Mouse (Mus musculus) kidney, embryonic 16.5 days (tissue): ENCODE data around the gene Ngef. TPM values are rescaled to one million over a fixed set of nuclear protein-coding genes. Genes with fewer than 3 reads are reported as not detected.
A peak's percentile ranks its signal among the peaks of the same experiment; 100 is the strongest.
"Not testable (repeated sequence)": the region's sequence is repeated elsewhere in the genome, so short reads cannot be mapped to it uniquely, and the experiment has no call there.

Source experiments
- ATAC-seq: fragments of 200-750 bp; cut with Nextera tagmentation; 2 replicates; pipeline ENCODE4 v1.8.0; 2017; ENCODE audit warnings: moderate TSS enrichment; ENCODE audit not compliant: low FRiP score, low TSS enrichment
- H3K27ac ChIP-seq: fragments of 300-500 bp; sonication (generic); 2 replicates; pipeline ENCODE4 v1.5.1; 2014; ENCODE audit warnings: low read length
- H3K27me3 ChIP-seq: fragments of 300-500 bp; sonication (generic); 2 replicates; pipeline ENCODE4 v1.6.1; 2014; ENCODE audit warnings: low read length, control low read depth, mixed read lengths; ENCODE audit not compliant: insufficient read depth
- H3K36me3 ChIP-seq: fragments of 300-500 bp; sonication (generic); 2 replicates; pipeline ENCODE4 v1.6.1; 2014; ENCODE audit warnings: low read length, control low read depth, mixed read lengths; ENCODE audit not compliant: insufficient read depth
- H3K4me1 ChIP-seq: fragments of 300-500 bp; sonication (generic); 2 replicates; pipeline ENCODE4 v1.6.1; 2014; ENCODE audit warnings: low read length, control low read depth, mixed read lengths; ENCODE audit not compliant: insufficient read depth
- H3K4me2 ChIP-seq: fragments of 300-500 bp; sonication (generic); replicated peaks from 2 replicates; pipeline ENCODE4 v1.6.1; 2014; ENCODE audit warnings: low read depth, low read length
- H3K4me3 ChIP-seq: fragments of 300-500 bp; sonication (generic); 2 replicates; pipeline ENCODE4 v1.5.1; 2014; ENCODE audit warnings: mild to moderate bottlenecking, low read length
- H3K9ac ChIP-seq: fragments of 300-500 bp; sonication (generic); replicated peaks from 2 replicates; pipeline ENCODE4 v1.6.1; 2014; ENCODE audit warnings: low read length
- H3K9me3 ChIP-seq: fragments of 300-500 bp; sonication (generic); 2 replicates; pipeline ENCODE4 v1.6.1; 2016; ENCODE audit warnings: low read length, control low read depth
- WGBS: fragments of 180-500 bp; shearing (Covaris S2); extraction: QIAGEN DNeasy Blood & Tissue Kit; methylation state at CpG from one replicate; pipeline ENCODE4 v1.1.7; 2014; 5-methylcytosine and 5-hydroxymethylcytosine counted together
- polyA plus RNA-seq: library from polyadenylated mRNA; unstranded; fragments of >200 nt; fragmentation: Nextera tagmentation; extraction: Ambion mirVana; gene quantifications from 2 replicates; pipeline ENCODE4 v1.2.1, GENCODE M21; 2015

The Ngef gene
- polyA plus RNA-seq, 1 experiment from 2014 or later: 2.7 TPM

GRCm38 (mm10) chr1:87505524-87505923 is 68.1 kb downstream of the Ngef start:
- Histone ChIP-seq H3K9me3 (no peaks in the 10 kb centered on the region), H3K27me3 (peaks cover 33% of the 10 kb centered on the region), H3K27ac (no peak overlapping the region), H3K4me1 (peaks cover 7% of the 10 kb centered on the region), H3K36me3 (no peaks in the 10 kb centered on the region), H3K4me2 (no peak overlapping the region), H3K9ac (no peak overlapping the region), H3K4me3 (no peak overlapping the region)
- ATAC-seq: no peak
- WGBS: 89% methylated on average over 4 of the region's 4 CpGs

GRCm38 (mm10) chr1:87493542-87493941 is 80.1 kb downstream of the Ngef start:
- Histone ChIP-seq H3K4me1 (no peaks in the 10 kb centered on the region), H3K4me2 (no peak overlapping the region), H3K4me3 (no peak overlapping the region), H3K27ac (no peak overlapping the region), H3K36me3 (no peaks in the 10 kb centered on the region), H3K27me3 (no peaks in the 10 kb centered on the region), H3K9me3 (no peaks in the 10 kb centered on the region), H3K9ac (no peak overlapping the region)
- no peak for ATAC-seq
- WGBS: 80% methylated on average over 4 of the region's 4 CpGs

GRCm38 (mm10) chr1:87492285-87492684 is 81.4 kb downstream of the Ngef start:
- Histone ChIP-seq H3K27ac (no peak overlapping the region), H3K27me3 (no peaks in the 10 kb centered on the region), H3K9ac (no peak overlapping the region), H3K4me3 (no peak overlapping the region), H3K4me1 (no peaks in the 10 kb centered on the region), H3K36me3 (no peaks in the 10 kb centered on the region), H3K9me3 (no peaks in the 10 kb centered on the region), H3K4me2 (no peak overlapping the region)
- ATAC-seq: no peak
- 82% methylated on average over 3 of the region's 3 CpGs for WGBS

GRCm38 (mm10) chr1:87486386-87486785 is 87.3 kb downstream of the Ngef start:
- no peaks in the 10 kb centered on the region for H3K36me3 ChIP-seq
- H3K27ac ChIP-seq: no peak overlapping the region
- H3K27me3 ChIP-seq: no peaks in the 10 kb centered on the region
- ATAC-seq: no peak
- 58% methylated on average over 6 of the region's 6 CpGs for WGBS
- H3K4me2 ChIP-seq: no peak overlapping the region
- H3K4me1 ChIP-seq: no peaks in the 10 kb centered on the region
- H3K9me3 ChIP-seq: no peaks in the 10 kb centered on the region
- H3K4me3 ChIP-seq: no peak overlapping the region
- H3K9ac ChIP-seq: no peak overlapping the region

- Histone ChIP-seq H3K9me3 (no peaks in the 10 kb centered on the region), H3K9ac (no peak overlapping the region), H3K4me2 (no peak overlapping the region), H3K4me3 (no peak overlapping the region), H3K4me1 (no peaks in the 10 kb centered on the region), H3K36me3 (no peaks in the 10 kb centered on the region), H3K27me3 (0 out of 2 replicates have a peak, but pooled peaks cover 1% of the 10 kb centered on the region), H3K27ac (no peak overlapping the region)
- ATAC-seq: no peak
- whole genome bisulfite sequencing: 85% methylated on average over 4 of the region's 4 CpGs
Observed at GRCm38 (mm10) chr1:87482546-87482945, 91.1 kb downstream of the Ngef start.

- WGBS: 2% methylated on average over 37 of the region's 42 CpGs
- H3K4me3 ChIP-seq: peak overlapping the region; percentile 40
- no peaks in the 10 kb centered on the region for H3K36me3 ChIP-seq
- H3K4me2 ChIP-seq: peak overlapping the region; percentile 64
- ATAC-seq: 0 out of 2 replicates have a peak, but pooled peaks have one; percentile 54
- H3K9ac ChIP-seq: 0 out of 2 replicates have a peak overlapping the region, but pooled peaks have one; percentile 46
- 0 out of 2 replicates have a peak, but pooled peaks cover 6% of the 10 kb centered on the region for H3K4me1 ChIP-seq
- no peaks in the 10 kb centered on the region for H3K9me3 ChIP-seq
- H3K27ac ChIP-seq: no peak overlapping the region
- peaks cover 35% of the 10 kb centered on the region for H3K27me3 ChIP-seq
Observed at GRCm38 (mm10) chr1:87475076-87475895, 98.4 kb downstream of the Ngef start.

DNA sequence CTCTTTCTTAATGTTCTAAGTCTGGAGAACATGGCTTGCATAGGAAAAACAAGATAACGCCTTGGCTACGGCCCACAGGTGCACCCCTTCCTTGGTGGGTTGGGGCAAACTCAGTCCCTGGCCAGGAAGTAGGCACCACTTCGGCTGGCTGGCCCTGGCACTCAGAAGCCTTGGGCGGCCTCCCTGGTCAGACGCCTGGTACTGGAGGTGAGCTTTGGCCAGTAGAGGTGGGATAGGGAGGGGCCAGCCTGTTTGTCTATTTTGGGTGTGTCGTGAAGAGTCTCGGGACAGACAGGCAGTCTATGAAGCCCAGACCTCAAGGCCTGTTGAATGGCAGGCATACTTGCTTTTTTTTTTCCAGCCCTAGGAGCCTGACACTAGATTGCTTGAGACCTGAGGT is 101.1 kb downstream of the Ngef start:
- Histone ChIP-seq H3K4me2 (no peak overlapping the region), H3K36me3 (no peaks in the 10 kb centered on the region), H3K9ac (no peak overlapping the region), H3K4me3 (no peak overlapping the region), H3K4me1 (0 out of 2 replicates have a peak, but pooled peaks cover 6% of the 10 kb centered on the region), H3K27ac (no peak overlapping the region), H3K27me3 (peaks cover 36% of the 10 kb centered on the region), H3K9me3 (no peaks in the 10 kb centered on the region)
- no peak for ATAC-seq
- 79% methylated on average over 7 of the region's 7 CpGs for WGBS

- no peak overlapping the region for H3K4me2 ChIP-seq
- no peak overlapping the region for H3K4me3 ChIP-seq
- no peak overlapping the region for H3K27ac ChIP-seq
- H3K9ac ChIP-seq: no peak overlapping the region
- H3K9me3 ChIP-seq: no peaks in the 10 kb centered on the region
- H3K27me3 ChIP-seq: peaks cover 35% of the 10 kb centered on the region
- WGBS: 84% methylated on average over 7 of the region's 7 CpGs
- 0 out of 2 replicates have a peak, but pooled peaks cover 6% of the 10 kb centered on the region for H3K4me1 ChIP-seq
- no peak for ATAC-seq
- H3K36me3 ChIP-seq: no peaks in the 10 kb centered on the region
Observed at GRCm38 (mm10) chr1:87471914-87472313, 101.8 kb downstream of the Ngef start.

DNA sequence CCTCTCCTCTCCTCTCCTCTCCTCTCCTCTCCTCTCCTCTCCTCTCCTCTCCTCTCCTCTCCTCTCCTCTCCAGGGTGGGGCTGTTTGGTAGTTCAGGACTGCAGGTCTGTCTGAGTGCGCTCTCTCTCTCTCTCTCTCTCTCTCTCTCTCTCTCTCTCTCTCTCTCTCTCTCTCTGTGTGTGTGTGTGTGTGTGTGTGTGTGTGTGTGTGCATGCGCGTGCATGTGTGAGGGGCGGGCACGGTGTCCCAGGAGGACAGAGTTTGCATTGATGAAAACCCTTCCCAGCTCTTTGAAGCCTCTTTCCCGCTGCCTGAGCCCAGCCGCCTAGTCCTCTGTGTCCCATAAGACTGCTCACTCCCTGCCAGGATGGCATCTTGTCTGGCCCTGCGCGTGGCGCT is 103.7 kb downstream of the Ngef start, which contains the start of gene Snorc:
Gene Snorc (plus strand): TSS at position 301 of the 400 bp plus-strand sequence.
- not testable (repeated sequence) for H3K27ac ChIP-seq, H3K9me3 ChIP-seq, H3K36me3 ChIP-seq, H3K4me3 ChIP-seq, ATAC-seq, H3K4me2 ChIP-seq, H3K4me1 ChIP-seq, H3K9ac ChIP-seq
- peaks cover 18% of the 10 kb centered on the region for H3K27me3 ChIP-seq
- WGBS: 40% methylated on average over 9 of the region's 10 CpGs

DNA sequence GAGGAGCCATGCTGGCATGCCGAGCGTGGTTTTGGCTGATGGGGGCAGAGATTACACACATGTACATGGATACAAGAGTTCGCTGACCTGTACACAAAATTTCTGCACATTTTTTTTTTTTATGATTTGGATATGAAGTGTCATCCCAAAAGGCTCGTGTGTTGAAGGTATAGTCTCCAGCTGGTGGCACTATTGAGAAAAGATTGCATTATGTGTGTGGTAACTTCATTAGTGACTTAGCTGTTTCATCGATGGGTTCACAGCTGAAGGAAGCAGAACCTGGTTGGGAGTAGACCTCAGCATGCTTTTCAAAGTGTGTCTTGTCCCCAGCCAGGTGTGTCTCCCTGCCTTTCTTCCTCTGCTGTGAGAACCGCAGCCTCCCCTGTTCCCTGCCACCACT is 105.3 kb downstream of the Ngef start:
- Histone ChIP-seq H3K36me3 (no peaks in the 10 kb centered on the region), H3K9ac (no peak overlapping the region), H3K27ac (no peak overlapping the region), H3K9me3 (no peaks in the 10 kb centered on the region), H3K4me2 (no peak overlapping the region), H3K4me1 (no peaks in the 10 kb centered on the region), H3K27me3 (peaks cover 2% of the 10 kb centered on the region; the same call in 1 of the 2 replicates), H3K4me3 (no peak overlapping the region)
- ATAC-seq: no peak
- 69% methylated on average over 6 of the region's 6 CpGs for WGBS
